Mouse (Mus musculus) adrenal gland, postnatal 36 days (tissue): ENCODE measurements at regions not wholly inside any gene's neighbourhood (a gene's known extent, or its start where the extent isn't known, plus 50 kb on each side); places are given as distances from the start of the nearest gene placed in this dataset.

Source experiments
- DNase-seq, 2 experiments: peaks; one replicate each; pipeline ENCODE4 v3.0.0; 2021; ENCODE audit warnings: mixed read lengths in 1 of 2

DNA sequence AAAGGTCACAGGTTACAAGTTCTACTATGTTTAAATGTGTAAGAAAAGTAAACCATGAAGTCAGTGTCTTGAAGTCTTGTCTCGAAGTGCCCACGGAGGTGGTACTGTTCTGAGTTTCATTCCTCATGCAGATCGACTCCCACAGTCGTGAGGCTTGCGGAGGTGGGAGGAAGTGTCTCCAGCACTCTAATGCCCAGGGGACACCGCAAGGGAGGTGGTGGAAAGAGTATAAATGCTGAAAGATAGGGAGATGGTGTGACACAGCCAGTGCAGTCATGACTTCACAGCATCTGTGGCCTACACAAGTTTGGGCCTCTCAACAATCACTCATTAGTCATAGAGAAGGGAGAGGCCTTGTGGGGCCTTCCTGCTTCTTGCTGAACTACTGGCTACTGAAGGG is 112.8 kb upstream of the Adra1d start:
- no peak for DNase-seq

GRCm38 (mm10) chr2:131673351-131673750 is 111.3 kb upstream of the Adra1d start:
- no peak for DNase-seq

DNA sequence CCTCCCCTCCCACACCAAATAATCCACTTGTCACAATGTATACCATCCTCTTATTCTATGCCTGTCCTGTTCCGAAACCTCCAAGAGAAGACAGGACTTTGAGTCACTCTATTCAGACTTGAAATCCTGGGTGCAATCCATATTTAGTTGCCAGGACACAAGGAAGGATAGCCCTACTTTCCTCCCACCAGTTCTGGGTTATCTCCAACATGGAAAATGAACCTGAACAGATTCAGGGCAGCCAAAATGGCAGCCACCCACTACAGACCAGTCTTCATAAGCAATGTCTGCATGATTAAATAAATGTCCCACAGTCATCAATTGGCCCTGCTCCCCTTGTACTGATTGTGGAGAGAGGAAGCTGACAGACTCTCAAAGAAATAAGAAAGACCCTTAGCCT is 110.6 kb upstream of the Adra1d start:
- DNase-seq: no peak

GRCm38 (mm10) chr2:131672223-131672622 is 110.1 kb upstream of the Adra1d start:
- no peak for DNase-seq

- DNase-seq: no peak
These were observed 108.8 kb upstream of the Adra1d start for GRCm38 (mm10) chr2:131670876-131671275.

DNA sequence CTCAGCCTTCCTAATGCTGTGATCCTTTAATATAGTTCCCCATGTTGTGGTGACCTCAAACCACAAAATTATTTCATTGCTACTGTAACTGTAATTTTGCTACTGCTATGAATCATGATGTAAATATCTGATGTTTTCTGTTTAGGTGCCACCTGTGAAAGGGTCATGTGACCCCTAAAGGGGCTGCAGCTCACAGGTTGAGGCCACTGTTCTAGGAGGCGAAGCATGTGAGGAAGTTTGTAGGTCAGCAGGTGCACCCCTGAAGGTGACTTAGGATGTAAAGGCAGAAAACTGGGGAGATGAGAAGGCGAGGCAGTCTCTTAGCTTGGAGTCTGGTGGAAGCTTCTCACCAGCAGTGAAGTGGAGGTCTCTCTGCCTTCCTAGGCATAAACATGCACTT is 105.8 kb upstream of the Adra1d start:
- no peak for DNase-seq

- DNase-seq: no peak
These were observed 104.8 kb upstream of the Adra1d start for GRCm38 (mm10) chr2:131666841-131667364.

DNA sequence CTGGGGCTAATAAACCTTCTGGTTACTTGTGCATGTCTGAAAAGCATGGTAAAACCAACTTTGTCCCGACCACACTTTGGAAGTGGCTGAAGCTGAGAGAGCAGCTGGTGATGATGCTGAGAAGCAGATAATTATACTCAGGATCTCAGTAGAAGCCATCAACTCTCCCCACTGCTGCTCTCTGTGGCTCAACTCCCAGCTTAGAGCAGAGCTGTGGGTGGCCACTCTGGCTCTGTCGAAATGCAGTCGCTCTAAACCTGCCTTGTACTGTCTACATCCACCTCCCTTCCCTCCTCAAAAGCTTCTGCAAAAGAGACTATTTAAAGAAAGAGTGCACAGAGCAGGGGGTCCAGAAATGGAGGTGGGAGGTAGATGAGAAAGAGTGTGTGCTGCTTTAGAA is 102.5 kb upstream of the Adra1d start:
- DNase-seq: no peak

GRCm38 (mm10) chr2:131663199-131663809 is 101.2 kb upstream of the Adra1d start:
- no peak for DNase-seq

DNA sequence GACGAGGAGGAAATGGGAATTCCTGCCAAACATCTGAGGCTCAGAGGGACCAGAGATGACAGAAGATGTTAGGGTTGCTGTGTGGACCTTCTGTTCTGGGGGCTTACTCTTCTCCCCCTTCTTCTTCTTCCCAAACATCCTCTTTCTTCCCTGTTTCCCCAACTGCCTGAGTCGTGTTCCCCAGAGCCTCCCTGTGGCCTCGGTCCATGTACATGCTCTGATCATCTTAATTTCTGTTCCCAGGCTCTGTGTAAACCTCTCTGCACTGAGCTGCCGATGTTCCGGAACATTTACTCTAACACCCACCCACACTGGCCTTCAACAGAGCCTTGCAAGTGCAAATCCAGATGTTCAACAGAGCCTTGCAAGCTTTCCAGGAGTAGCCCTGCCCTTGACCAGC is 90.1 kb upstream of the Adra1d start:
- no peak for DNase-seq

DNA sequence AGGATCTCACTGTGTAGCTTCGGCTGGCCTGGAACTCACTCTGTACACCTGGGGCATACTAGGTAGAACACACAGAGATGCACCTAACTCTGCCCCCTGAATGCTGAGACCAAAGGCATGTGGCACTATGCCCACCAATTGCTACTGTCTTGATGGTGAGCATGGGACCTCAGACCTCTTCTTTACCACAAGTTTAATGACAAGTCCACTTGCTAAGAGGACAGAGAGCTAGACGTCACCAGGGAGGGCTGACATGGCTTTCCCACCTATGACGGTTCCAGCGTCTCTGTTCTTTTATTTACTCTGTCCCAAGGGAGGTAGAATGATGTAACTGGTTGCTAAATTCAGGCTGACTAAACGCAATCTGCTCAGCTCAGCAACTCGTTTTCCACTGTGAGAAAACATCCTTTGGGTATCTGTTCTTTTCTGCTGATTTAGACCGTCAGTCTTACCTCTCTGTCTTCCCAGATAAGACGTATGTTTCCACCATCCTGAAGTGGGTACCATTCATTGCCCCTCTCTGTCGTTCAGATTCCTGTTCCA is 88.6 kb upstream of the Adra1d start:
- DNase-seq: no peak

DNA sequence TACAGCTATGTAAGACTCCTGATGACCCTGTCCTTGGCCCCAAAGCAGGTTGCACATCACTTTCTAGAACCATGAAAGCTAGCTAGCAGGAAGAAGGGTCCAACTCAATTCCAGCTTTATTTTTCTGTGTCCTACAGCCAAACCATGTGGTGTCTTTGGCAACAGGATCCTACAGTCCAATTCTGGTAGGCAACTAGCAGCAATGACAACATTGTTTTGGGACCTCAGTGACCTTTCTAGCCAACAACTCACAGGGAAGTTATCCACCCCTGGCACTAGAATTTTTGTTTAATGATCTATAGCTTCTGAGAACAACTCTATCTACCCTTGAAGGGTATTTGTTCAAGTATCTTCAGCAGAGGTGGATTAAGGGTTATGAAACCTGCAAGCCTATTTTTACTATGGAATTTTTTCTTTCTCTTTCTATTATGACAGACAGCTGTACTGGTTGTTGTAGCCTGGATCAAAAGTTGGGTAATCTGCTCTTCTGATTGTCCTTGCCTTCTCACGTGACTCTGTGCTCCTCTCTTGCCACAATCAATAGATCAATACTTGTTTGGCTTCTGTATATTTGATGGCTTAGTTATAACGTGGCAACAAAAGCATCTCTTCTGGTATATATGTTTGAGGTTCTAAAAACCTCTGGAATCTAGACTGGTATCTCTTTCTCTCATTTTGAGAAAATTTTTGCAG is 82.2 kb upstream of the Adra1d start:
- no peak for DNase-seq

GRCm38 (mm10) chr2:131642456-131642855 is 80.4 kb upstream of the Adra1d start:
- no peak for DNase-seq

DNA sequence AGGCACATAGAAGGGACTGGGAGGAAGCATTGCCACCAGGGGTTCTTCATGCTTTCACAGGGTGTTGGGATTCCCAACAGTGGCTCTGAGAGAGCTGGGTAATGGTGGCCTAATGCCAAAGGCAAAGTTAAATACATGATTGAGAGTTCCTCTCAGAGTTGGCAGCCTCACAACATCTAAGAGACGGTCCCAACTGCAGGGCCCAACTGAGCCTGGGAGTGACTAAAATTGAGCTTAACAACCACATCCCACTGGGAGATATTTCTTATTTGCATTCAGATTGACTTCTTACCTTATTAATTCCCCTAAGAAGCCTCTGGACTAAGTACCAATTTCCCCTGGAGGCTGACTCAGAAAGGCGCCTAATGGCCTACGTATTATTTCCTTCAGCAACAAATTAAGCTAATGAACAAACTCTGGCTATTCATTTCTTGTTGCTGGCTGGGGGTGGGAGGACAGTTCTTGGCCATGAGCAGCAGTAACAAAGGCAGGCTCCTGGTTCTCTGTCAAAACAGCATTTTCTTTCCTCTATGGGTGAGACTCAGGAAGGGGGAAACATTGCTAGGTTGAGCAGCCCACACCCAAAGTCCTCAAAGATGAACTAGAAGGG is 77.0 kb upstream of the Adra1d start:
- no peak for DNase-seq

GRCm38 (mm10) chr2:131635791-131636190 is 73.7 kb upstream of the Adra1d start:
- no peak for DNase-seq

DNA sequence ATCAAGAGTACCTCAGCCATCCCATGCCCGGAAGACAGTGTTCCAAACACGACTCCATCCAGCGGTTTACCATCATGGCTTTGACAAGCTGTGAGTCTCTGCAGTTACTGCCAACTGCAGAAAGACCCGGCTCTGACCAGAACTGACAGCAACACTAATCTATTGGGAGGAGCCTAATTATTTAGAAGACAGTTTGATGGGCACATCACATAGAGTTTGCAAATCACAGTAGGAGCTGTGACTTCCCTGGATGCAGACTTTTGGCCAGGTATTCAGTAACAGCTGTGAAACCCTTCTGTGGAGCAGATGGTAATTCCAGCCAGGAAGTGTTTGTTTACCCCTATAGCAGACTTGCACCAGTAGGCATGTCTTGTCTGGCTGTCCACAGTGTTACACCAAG is 55.8 kb upstream of the Adra1d start:
- DNase-seq: no peak

- no peak for DNase-seq
These were observed 50.4 kb upstream of the Adra1d start for GRCm38 (mm10) chr2:131612486-131612885.
